Mouse (Mus musculus): ENCODE measurements around the gene Mapk8.

Gene Mapk8

GRCm38 (mm10) chr14:33398065-33398860, 48.7 kb downstream of the Mapk8 start:
- no peak for DNase-seq (ENCODE audit: low spot score in 2 of 2)

DNA sequence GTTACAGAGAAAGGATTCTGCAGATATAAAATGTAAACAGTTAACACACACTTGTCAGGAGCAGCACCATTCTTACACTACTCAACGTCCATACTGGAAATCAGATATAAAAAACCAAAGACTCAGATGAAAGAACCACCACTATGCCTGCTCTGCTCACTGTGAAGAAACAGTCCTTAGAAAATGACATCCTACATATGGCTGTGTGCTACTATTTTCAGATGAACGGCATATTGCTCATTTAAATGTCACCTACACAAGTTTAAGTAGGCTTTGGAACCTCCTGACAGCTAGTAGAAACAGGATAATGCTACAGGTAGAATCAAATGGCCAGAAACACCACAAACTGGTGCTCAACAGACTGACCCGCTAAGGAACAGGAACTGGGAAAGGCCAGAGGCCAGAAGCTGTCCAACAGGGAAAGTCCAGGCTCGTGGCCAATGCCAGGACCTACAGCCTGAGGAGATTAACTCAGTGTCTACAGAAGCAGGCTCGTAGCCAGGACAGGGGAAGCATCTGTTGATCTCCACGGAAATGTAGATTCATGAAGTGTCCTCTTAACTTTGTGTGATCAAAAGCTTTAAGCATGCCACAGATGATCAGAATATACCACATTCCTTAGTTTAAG, 66.0 kb downstream of the Mapk8 start:
- DNase-seq (ENCODE audit: low spot score in 2 of 2): no peak

- no peak for DNase-seq (ENCODE audit: low spot score in 2 of 2)
Observed at GRCm38 (mm10) chr14:33378723-33379122, 68.2 kb downstream of the Mapk8 start.

DNA sequence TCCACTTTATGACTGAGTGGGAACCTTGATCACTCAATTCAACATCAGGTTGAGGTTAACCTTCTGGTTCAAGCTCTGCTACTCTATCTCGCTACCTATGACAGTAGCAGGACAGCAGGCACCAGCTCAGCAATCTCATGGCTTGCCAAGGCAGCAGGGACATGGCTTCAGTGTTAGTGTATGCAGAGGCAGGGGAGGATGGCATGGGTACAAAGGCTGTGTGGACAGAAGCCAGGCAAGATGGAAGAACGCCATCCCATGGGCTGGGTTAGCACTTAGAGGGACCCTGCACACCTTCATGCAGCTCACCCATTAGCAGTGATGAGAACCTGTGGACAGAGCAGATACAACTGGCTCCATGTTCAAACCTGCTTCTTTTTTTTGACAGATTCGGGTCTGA, 69.7 kb downstream of the Mapk8 start:
- DNase-seq (ENCODE audit: low spot score in 2 of 2): no peak

- DNase-seq (ENCODE audit: low spot score in 2 of 2): no peak
Observed at GRCm38 (mm10) chr14:33374089-33374488, 72.9 kb downstream of the Mapk8 start.

- no peak for DNase-seq (ENCODE audit: low spot score in 2 of 2)
Observed at GRCm38 (mm10) chr14:33373271-33373670, 73.7 kb downstream of the Mapk8 start.

- DNase-seq (ENCODE audit: low spot score in 2 of 2): peak; percentile 54 to 61
Observed at GRCm38 (mm10) chr14:33371248-33371647, 75.7 kb downstream of the Mapk8 start.

- peak in 1 of 2 experiments; percentile 3 for DNase-seq (ENCODE audit: low spot score in 2 of 2)
Observed at GRCm38 (mm10) chr14:33370056-33370455, 76.9 kb downstream of the Mapk8 start.

GRCm38 (mm10) chr14:33369375-33369774, 77.6 kb downstream of the Mapk8 start:
- peak in 1 of 2 experiments; percentile 1 for DNase-seq (ENCODE audit: low spot score in 2 of 2)

DNA sequence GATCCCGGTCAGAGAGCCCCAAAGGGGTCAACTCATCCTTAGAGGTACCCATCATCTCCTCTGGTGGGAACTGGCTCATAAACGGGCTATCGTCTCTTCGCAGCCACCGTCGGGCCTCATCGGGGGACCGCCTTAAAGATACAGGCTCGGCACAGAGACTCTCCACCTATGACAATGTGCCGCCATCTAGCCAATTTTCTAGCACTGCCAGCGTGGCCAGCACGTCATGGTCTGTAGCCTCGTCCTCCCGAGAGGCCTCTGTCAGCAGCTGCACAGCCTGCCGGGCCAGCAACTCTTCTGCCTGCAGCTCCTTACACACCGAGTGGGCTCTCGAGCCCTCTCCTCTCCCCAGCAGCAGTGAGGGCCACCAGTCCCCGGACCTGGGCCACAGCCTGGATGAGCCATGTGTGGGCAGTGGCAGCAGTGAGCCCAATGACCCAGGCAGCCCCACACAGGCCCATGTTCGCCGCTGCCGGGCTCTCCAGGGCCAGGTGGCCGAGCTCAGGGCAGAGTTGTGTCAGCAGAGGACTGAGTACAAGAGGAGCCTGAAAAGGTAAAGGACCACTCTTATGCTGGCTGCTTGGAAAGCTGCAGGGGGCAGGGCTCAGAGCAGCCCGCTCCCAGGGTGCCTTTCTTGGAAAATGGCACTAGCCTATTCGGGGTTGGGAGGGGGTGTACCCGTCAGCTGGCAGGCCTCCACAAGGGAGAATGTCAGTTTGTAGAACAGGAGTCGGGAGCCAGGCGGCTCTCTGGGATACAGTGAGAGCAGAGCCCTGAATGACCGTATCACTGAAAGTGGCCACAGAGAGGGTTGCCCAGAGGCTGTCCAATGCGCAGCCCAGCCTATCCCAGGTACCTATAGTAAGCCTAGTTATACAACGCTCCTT, 79.8 kb downstream of the Mapk8 start:
- DNase-seq (ENCODE audit: low spot score in 2 of 2): no peak

GRCm38 (mm10) chr14:33364061-33364460, 82.9 kb downstream of the Mapk8 start:
- DNase-seq (ENCODE audit: low spot score in 2 of 2): no peak

DNA sequence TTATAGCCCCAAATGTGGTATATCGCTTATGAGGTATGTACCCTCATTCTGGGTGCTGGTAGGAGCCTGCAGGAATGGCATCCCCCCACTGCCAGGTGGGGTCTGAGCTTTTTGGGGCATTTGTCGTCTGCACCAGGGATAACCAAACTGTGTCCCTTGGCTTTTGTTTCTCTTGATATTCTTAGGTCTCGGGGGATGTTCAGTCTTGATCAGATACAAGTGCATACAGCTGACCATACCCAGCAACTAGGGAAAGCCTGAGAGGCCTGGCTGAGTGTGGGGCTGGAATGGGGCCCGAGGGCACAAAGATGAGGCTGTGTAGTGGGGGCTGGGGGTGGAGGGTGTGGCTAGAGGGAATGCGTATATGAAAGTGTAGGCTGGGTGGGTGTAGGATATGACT, 83.3 kb downstream of the Mapk8 start:
- DNase-seq (ENCODE audit: low spot score in 2 of 2): no peak

DNA sequence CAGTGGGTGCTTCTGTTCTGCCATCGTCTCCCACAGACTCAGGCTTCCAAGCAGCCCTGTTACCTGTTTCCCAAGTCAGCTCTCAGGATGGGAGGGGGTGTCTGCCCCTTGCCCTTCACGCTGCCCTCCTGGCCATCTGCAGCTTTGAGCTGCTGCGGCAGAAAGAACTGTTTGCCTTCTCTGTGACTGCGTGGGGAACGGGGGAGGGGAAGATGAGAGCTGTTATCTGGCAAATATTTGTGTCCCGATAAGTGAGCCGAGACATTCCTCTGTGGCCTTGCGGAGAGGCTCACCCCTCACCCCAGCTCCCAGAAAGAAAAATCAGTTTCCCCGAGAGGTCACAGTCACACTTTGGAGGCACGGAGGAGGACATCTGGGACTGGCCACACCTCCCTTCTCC, 84.2 kb downstream of the Mapk8 start:
- DNase-seq (ENCODE audit: low spot score in 2 of 2): no peak

- no peak for DNase-seq (ENCODE audit: low spot score in 2 of 2)
Observed at GRCm38 (mm10) chr14:33362122-33362521, 84.8 kb downstream of the Mapk8 start.

DNA sequence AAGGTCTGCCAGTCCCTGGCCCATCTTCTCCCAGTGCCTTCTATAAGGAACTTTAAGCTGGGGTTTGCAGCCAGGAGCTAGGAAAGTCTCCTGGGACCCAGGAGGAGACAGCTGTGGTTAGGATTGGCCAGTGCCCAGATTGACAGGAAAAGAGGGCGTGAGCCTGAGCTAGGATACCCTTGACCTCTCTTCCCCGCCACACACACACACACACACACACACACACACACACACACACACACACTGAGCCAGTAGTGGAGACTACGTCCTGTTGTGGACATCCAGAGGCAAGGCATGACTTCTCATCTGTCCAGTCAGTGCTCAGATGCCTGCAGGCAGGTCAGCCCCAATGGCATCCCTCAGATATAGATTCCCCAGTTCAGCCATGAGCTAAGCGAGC, 85.4 kb downstream of the Mapk8 start:
- no peak for DNase-seq (ENCODE audit: low spot score in 2 of 2)

DNA sequence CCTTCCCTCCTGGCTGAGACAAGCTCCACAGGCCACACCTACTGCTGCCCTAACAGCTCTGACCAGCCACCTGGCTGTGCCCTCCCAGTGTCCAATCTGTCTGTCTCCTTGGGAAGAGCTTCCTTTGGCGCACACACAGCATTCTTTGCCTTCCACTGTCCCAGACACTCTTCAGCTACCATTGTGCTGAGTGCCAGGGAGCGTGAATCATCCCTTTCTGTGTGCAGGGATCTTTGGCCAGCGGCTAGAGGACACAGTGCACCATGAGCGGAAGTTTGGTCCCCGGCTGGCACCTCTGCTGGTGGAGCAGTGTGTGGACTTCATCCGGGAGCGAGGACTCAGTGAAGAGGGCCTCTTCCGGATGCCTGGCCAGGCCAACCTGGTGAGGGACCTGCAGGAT, 88.1 kb downstream of the Mapk8 start:
- no peak for DNase-seq (ENCODE audit: low spot score in 2 of 2)

- DNase-seq (ENCODE audit: low spot score in 2 of 2): no peak
Observed at GRCm38 (mm10) chr14:33357600-33358368, 89.2 kb downstream of the Mapk8 start.

GRCm38 (mm10) chr14:33355276-33355675, 91.7 kb downstream of the Mapk8 start:
- no peak for DNase-seq (ENCODE audit: low spot score in 2 of 2)

DNA sequence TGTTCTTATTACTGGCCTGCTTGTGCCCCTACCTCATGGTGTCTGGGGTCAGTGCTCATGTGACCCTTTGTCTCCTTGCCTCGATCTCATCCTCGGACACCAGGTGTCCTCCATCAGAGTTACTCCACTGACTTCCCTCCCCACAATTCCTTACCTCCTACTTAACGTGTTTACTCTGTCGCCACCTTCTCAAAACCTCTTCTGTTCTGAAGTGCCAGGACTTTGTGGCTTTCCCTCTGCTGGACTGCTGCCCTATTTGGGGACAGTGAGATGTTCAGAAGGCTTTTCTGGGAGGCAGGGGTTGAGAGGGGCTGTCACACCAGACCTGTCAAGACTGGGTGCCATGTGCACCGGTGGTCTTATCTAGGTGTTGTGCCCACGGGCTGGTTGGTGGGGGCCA, 94.1 kb downstream of the Mapk8 start:
- no peak for DNase-seq (ENCODE audit: low spot score in 2 of 2)

GRCm38 (mm10) chr14:33351984-33352722, 94.8 kb downstream of the Mapk8 start:
- DNase-seq (ENCODE audit: low spot score in 2 of 2): no peak

- DNase-seq (ENCODE audit: low spot score in 2 of 2): no peak
Observed at GRCm38 (mm10) chr14:33351019-33351418, 95.9 kb downstream of the Mapk8 start.

All from frontal cortex, postnatal 25 days (tissue).